Mouse (Mus musculus) splenic B cell, adult 2 months (primary cell): ENCODE results near the gene Acot12.

ENCODE experiments used
- DNase-seq: peaks from one replicate; pipeline ENCODE4 v3.0.0-alpha.2; 2011; ENCODE audit warnings: low read depth, low spot score
- H3K27me3 ChIP-seq: 2 replicates; pipeline ENCODE4 v1.6.1; 2012; ENCODE audit warnings: mild to moderate bottlenecking, low read length, moderate library complexity, mixed read lengths; ENCODE audit not compliant: control insufficient read depth, poor library complexity, insufficient read depth, severe bottlenecking
- H3K36me3 ChIP-seq: 2 replicates; pipeline ENCODE4 v1.6.1; 2012; ENCODE audit warnings: mild to moderate bottlenecking, low read length, moderate library complexity, mixed read lengths; ENCODE audit not compliant: control insufficient read depth, poor library complexity, insufficient read depth, severe bottlenecking

Acot12 gene

GRCm38 (mm10) chr13:91826066-91826465 is 84.8 kb downstream of the Acot12 start:
- no peak for DNase-seq
- Histone ChIP-seq H3K27me3 (no peaks in the 10 kb centered on the region), H3K36me3 (no peaks in the 10 kb centered on the region)

- no peaks in the 10 kb centered on the region for H3K27me3 ChIP-seq
- no peaks in the 10 kb centered on the region for H3K36me3 ChIP-seq
- DNase-seq, result no peak
Measured at GRCm38 (mm10) chr13:91827876-91828275, 86.6 kb downstream of the Acot12 start.
